Mouse (Mus musculus): ENCODE results near the gene Trip4. TPM values are rescaled to one million over a fixed set of nuclear protein-coding genes. Genes with fewer than 3 reads are reported as not detected.
A peak's percentile ranks its signal among the peaks of the same experiment; 100 is the strongest.

The Trip4 gene
- total RNA-seq, 2 experiments from 2014 or later: 36.3 to 38.3 TPM

GRCm38 (mm10) chr9:65836916-65837315 lies 71.7 kb downstream of the Trip4 start:
- no peak for DNase-seq (ENCODE audit: extremely low spot score in 1 of 2, low spot score in 1 of 2)

DNA sequence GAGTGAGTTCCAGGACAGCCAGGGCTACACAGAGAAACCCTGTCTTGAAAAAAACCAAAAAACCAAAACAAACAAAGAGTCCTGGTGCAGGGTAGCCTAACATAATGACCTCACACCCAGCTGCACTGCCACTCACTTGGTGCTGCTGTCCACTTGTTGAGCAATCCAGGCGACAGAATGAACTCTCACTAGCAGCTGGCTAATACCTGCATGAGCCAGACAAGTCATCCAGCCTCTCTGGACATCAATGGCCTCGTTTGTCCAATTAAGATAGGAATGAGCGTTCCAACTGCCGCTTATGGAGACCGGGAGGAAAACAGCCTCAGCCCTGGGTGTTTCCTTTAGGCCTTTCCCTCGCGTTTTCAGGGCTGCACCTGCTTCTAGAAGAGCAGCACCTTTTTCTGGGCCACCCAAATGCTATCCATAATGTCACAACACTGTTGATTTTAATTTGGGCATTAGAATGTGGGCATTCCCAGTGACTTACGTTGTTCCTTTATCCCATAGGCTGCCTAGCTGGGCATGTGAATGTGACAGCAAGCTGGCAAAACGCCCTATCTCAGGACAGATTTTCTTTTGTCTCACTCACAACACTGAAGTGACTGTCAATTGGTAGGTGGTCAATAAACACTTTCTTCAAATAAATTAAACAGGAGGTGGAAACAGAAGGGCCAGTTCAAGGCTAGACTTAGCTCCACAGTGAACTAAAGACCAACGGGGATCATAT lies 73.8 kb downstream of the Trip4 start:
- DNase-seq (ENCODE audit: extremely low spot score in 1 of 2, low spot score in 1 of 2): no peak

- no peak for DNase-seq (ENCODE audit: extremely low spot score in 1 of 2, low spot score in 1 of 2)
Observed at GRCm38 (mm10) chr9:65833640-65834039, 75.0 kb downstream of the Trip4 start.

- no peak for DNase-seq (ENCODE audit: extremely low spot score in 1 of 2, low spot score in 1 of 2)
Observed at GRCm38 (mm10) chr9:65833230-65833629, 75.4 kb downstream of the Trip4 start.

DNA sequence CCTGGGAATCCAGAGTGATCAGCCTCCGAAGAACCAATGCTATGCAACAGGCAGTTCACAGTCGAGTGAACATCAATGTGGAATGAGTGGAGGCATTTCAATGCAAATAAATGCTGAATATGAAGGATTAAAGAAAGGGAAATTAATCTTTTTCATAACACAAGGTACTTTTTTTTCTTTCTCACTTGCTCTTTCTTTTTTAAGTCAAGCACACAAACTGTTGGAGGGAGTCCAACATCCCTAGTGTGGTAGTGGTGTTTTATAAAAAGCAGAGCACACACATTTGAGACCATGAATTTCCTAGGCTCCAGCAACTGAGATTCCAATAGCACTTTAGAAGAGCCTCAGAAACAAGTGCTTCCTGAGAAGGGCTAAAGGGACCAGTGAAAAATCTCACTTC lies 76.6 kb downstream of the Trip4 start:
- no peak for DNase-seq (ENCODE audit: extremely low spot score in 1 of 2, low spot score in 1 of 2)

GRCm38 (mm10) chr9:65831164-65831563 lies 77.4 kb downstream of the Trip4 start:
- DNase-seq (ENCODE audit: extremely low spot score in 1 of 2, low spot score in 1 of 2): no peak

DNA sequence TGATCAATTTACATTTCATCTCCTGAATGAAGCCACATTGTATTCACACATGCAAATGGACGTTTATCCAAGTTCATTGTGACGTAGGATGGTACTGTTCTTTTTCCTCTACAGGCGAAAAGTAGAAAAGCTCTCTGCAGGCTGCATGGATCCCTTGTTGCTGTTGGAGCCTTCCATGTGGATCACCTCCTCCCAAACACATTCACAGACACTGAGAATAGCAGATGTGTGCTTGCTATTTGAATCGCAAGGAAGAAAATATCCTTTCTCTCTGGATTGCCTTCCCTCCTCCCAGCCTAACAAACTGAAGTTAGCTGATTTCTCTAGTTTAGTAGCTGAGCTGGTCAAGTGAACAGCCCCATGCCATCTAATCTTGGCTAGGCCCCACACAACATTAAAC lies 78.3 kb downstream of the Trip4 start:
- DNase-seq (ENCODE audit: extremely low spot score in 1 of 2, low spot score in 1 of 2): no peak

- DNase-seq (ENCODE audit: extremely low spot score in 1 of 2, low spot score in 1 of 2): no peak
Observed at GRCm38 (mm10) chr9:65829410-65829809, 79.2 kb downstream of the Trip4 start.

GRCm38 (mm10) chr9:65828511-65828910 lies 80.1 kb downstream of the Trip4 start:
- DNase-seq (ENCODE audit: extremely low spot score in 1 of 2, low spot score in 1 of 2): no peak

DNA sequence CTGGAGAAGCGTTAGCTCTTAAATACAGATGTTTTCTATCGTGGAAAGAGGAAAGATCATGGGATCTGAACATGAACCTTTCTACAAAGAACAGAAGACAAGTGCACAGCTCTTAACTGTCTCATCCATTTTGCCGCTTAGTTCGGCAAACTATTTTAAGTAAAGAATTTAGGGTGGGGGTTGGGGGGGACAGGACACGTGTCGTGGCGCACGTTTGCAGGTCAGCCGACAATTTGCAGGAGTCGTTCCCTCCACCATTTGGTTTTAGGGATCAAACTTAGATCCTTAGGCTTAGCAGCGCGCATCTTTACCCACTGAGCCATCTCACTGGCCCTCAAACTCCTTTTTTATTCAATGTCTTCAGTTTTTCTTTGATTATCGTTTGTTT lies 80.6 kb downstream of the Trip4 start:
- no peak for DNase-seq (ENCODE audit: extremely low spot score in 1 of 2, low spot score in 1 of 2)

- peak; percentile 99 to 100 for DNase-seq (ENCODE audit: extremely low spot score in 1 of 2, low spot score in 1 of 2)
Observed at GRCm38 (mm10) chr9:65827344-65828015, 81.1 kb downstream of the Trip4 start, which contains the start of gene Zfp609. TSS of gene Zfp609 (minus strand) at chr9:65827564.

DNA sequence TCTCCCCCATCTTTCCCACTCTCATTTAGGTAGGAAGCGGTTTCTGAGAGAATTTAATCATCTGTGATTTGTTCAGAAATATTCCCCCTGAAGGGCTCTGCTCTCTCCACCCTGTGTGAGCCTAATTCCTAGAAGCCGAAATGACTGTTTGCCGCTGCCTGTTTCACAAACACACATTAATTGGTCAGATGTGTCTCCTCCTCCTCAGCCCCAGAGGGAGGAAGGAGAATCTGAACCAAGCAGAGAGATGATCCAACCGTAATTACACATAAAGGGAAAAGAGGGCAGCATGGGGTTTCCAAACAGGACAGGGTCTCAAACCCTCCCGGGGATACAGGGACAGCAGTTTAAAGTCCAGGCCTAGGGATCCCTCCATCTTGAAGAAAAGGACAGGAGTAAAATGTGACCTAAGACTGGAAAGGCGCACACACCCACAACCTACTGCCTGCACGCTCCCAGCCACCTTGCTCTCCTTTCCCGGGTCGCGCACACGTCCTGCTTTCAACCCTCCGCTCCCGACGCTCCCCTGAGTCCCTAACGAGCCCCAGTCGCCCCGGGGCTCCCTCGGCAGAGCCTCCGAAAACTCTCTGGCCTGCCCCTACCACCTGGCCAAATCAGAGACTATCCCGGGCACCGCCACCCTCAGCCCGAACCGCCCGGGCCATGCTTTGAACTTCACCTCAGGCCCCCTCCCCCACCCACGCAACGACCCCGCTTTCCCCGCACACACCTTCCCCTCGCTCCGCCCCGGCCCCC lies 81.8 kb downstream of the Trip4 start:
- peak; percentile 23 to 27 for DNase-seq (ENCODE audit: extremely low spot score in 1 of 2, low spot score in 1 of 2)

GRCm38 (mm10) chr9:65826226-65826587 lies 82.4 kb downstream of the Trip4 start:
- DNase-seq (ENCODE audit: extremely low spot score in 1 of 2, low spot score in 1 of 2): no peak

DNA sequence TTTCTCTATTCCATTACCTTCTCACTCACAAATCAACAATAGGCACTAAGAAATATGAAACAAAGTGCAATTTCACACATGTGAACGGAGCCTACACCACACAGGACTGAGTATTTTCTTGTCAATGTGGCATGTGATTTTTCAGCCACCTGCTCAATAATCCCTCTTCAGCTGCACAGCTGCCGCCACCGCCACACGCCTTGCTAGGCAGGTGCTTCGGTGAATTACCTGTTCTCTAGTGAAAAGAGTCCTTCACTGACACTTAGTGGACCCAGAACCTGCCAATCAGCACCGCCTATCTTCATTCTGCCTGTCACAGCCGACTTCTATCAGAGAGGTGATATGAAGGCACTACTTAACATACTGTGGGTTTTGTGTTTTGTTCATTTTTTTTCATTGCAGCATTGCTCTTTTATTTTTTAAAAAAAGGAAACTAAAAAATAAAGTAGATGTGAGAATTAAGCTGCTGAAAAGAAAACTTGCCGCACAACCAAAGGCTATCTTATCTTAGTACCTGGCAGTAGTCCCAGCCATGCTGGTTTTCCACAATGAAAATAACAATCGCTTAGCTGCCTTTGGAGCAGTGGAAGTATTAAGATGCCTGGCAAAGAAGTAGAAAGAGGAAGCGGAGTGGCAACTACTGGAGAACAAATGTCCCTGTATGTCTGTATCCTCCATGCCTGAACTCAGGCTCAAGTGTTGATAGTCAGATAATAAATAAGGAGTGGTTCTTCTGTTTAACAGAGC lies 84.7 kb downstream of the Trip4 start:
- DNase-seq (ENCODE audit: extremely low spot score in 1 of 2, low spot score in 1 of 2): no peak

DNA sequence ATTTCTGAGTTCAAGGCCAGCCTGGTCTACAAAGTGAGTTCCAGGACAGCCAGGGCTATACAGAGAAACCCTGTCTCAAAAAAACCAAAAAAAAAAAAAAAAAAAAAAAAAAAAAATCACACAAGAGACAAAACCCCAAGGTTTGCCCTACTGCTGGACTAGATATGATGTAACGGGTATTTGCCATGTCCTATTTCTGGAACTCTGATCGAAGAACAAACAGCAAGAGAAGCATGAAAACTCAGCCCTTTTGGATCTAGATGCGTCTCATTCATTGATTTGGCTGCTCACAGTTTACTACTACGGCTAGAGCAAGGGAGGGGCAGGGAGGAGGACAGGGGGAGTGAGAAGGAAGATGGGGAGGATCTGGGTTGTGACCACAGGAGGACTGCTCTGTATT lies 86.6 kb downstream of the Trip4 start:
- no peak for DNase-seq (ENCODE audit: extremely low spot score in 1 of 2, low spot score in 1 of 2)

DNA sequence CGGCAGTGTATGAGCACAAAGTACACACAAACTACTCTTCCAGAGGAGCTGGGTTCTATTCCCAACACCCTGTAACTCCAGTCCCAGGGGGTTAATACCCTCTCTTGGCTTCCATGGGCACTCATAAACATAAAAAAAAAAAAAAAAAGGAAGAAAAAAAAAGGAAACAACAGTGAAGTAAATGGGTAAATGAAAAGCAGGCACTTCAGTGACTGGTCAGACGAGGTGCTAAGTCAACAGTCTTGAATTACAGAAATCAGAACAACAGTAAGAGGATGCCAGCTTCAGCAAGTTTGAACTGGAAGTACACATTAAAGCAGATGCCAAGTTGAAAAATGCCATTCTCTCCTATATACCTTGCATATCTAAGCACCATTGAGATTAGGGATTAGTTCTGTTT lies 88.3 kb downstream of the Trip4 start:
- DNase-seq (ENCODE audit: extremely low spot score in 1 of 2, low spot score in 1 of 2): no peak

- DNase-seq (ENCODE audit: extremely low spot score in 1 of 2, low spot score in 1 of 2): no peak
Observed at GRCm38 (mm10) chr9:65818402-65818801, 90.2 kb downstream of the Trip4 start.

DNA sequence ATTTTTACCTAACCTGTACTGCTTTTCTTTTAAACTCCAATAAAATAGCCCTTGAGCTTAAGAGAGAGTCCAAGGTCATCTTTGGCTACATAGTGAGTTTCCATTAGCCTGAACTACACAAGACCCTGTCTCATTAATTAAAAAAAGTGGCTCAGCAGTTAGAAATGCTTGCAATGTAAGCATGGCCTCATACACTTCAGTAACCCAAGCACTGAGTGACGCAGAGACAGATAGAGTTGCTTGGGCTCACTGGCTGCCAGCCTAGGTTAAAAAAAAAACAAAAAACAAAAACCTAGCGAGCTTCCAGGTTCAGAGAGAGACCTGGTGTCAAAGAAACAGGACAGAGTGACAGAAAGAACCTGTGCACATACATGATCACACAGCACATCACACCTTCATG lies 95.8 kb downstream of the Trip4 start:
- no peak for DNase-seq (ENCODE audit: extremely low spot score in 1 of 2, low spot score in 1 of 2)

DNA sequence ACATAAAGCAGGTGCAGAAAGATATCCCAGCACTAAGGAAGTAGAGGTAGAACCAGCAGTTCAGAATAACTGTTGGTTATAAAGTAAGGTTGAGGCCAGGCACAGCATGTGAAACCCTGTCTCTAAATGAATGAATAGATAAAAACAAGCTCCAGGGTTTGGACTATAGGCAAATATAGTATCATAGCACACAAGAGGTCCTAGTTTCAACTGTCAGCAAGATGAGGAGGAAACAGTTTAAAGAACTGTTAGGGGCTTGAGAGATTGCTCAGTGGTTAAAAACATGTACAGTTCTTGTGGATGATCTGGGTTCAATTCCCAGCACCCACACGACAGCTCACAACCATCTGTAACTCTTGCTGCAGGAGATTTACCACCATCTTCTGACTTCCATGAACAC lies 96.8 kb downstream of the Trip4 start:
- no peak for DNase-seq (ENCODE audit: extremely low spot score in 1 of 2, low spot score in 1 of 2)

DNA sequence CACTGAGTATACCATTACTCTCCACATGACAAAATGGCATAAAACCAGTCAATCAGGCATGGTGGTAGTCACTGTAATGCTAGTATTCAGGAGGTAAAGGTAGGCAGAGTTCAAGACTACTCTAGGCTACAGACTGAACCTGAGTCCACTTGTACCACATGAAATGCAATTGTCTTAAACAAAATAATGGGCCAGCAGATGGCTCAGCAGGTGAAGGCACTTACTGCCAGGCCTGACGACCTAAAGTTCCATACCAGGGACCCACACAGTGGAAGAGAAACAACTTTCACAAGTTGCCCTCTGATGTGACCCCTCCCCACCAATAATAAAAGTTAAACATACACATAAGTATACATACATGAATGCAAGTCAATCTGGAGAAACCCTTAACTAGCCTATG lies 100.8 kb downstream of the Trip4 start:
- DNase-seq (ENCODE audit: extremely low spot score in 1 of 2, low spot score in 1 of 2): no peak

- no peak for DNase-seq (ENCODE audit: extremely low spot score in 1 of 2, low spot score in 1 of 2)
Observed at GRCm38 (mm10) chr9:65807251-65807650, 101.3 kb downstream of the Trip4 start.
